Mouse (Mus musculus): Measurements from ENCODE around the gene Glb1. TPM values are rescaled to one million over a fixed set of nuclear protein-coding genes. Genes with fewer than 3 reads are reported as not detected.
A peak's percentile ranks its signal among the peaks of the same experiment; 100 is the strongest.

Glb1 gene
- total RNA-seq, 1 experiment from 2014 or later: 10.7 TPM

- no peak for ATAC-seq (replicated peaks; ENCODE audit: insufficient number of reproducible peaks, low FRiP score, low TSS enrichment, poor library complexity, severe bottlenecking)
Observed at GRCm38 (mm10) chr9:114477019-114477418, 76.1 kb downstream of the Glb1 start.

GRCm38 (mm10) chr9:114480940-114481339 lies 80.1 kb downstream of the Glb1 start:
- ATAC-seq (replicated peaks; ENCODE audit: insufficient number of reproducible peaks, low FRiP score, low TSS enrichment, poor library complexity, severe bottlenecking): no peak

- no peak for ATAC-seq (replicated peaks; ENCODE audit: insufficient number of reproducible peaks, low FRiP score, low TSS enrichment, poor library complexity, severe bottlenecking)
Observed at GRCm38 (mm10) chr9:114484771-114485170, 83.9 kb downstream of the Glb1 start.

GRCm38 (mm10) chr9:114486808-114487207 lies 85.9 kb downstream of the Glb1 start:
- ATAC-seq (replicated peaks; ENCODE audit: insufficient number of reproducible peaks, low FRiP score, low TSS enrichment, poor library complexity, severe bottlenecking): no peak

GRCm38 (mm10) chr9:114487481-114488258 lies 86.8 kb downstream of the Glb1 start:
- no peak for ATAC-seq (replicated peaks; ENCODE audit: insufficient number of reproducible peaks, low FRiP score, low TSS enrichment, poor library complexity, severe bottlenecking)

GRCm38 (mm10) chr9:114496469-114496868 lies 95.6 kb downstream of the Glb1 start:
- ATAC-seq (replicated peaks; ENCODE audit: insufficient number of reproducible peaks, low FRiP score, low TSS enrichment, poor library complexity, severe bottlenecking): no peak

GRCm38 (mm10) chr9:114498218-114498617 lies 97.3 kb downstream of the Glb1 start:
- peak; percentile 61; the same call in 1 of the 2 replicates for ATAC-seq (replicated peaks; ENCODE audit: insufficient number of reproducible peaks, low FRiP score, low TSS enrichment, poor library complexity, severe bottlenecking)

- no peak for ATAC-seq (replicated peaks; ENCODE audit: insufficient number of reproducible peaks, low FRiP score, low TSS enrichment, poor library complexity, severe bottlenecking)
Observed at GRCm38 (mm10) chr9:114499783-114500515, 99.1 kb downstream of the Glb1 start.

GRCm38 (mm10) chr9:114501111-114501510 lies 100.2 kb downstream of the Glb1 start:
- no peak for ATAC-seq (replicated peaks; ENCODE audit: insufficient number of reproducible peaks, low FRiP score, low TSS enrichment, poor library complexity, severe bottlenecking)

- no peak for ATAC-seq (replicated peaks; ENCODE audit: insufficient number of reproducible peaks, low FRiP score, low TSS enrichment, poor library complexity, severe bottlenecking)
Observed at GRCm38 (mm10) chr9:114501913-114502312, 101.0 kb downstream of the Glb1 start.

GRCm38 (mm10) chr9:114502711-114503427 lies 102.0 kb downstream of the Glb1 start:
- ATAC-seq (replicated peaks; ENCODE audit: insufficient number of reproducible peaks, low FRiP score, low TSS enrichment, poor library complexity, severe bottlenecking): no peak

GRCm38 (mm10) chr9:114504816-114505215 lies 103.9 kb downstream of the Glb1 start, which contains the start of gene Ccr4:
Gene Ccr4 (minus strand): TSS chr9:114504916.
- no peak for ATAC-seq (replicated peaks; ENCODE audit: insufficient number of reproducible peaks, low FRiP score, low TSS enrichment, poor library complexity, severe bottlenecking)

- no peak for ATAC-seq (replicated peaks; ENCODE audit: insufficient number of reproducible peaks, low FRiP score, low TSS enrichment, poor library complexity, severe bottlenecking)
Observed at GRCm38 (mm10) chr9:114506564-114506963, 105.7 kb downstream of the Glb1 start.

- ATAC-seq (replicated peaks; ENCODE audit: insufficient number of reproducible peaks, low FRiP score, low TSS enrichment, poor library complexity, severe bottlenecking): no peak
Observed at GRCm38 (mm10) chr9:114507421-114507820, 106.5 kb downstream of the Glb1 start.

- no peak for ATAC-seq (replicated peaks; ENCODE audit: insufficient number of reproducible peaks, low FRiP score, low TSS enrichment, poor library complexity, severe bottlenecking)
Observed at GRCm38 (mm10) chr9:114509785-114510184, 108.9 kb downstream of the Glb1 start.

GRCm38 (mm10) chr9:114512831-114513230 lies 112.0 kb downstream of the Glb1 start:
- ATAC-seq (replicated peaks; ENCODE audit: insufficient number of reproducible peaks, low FRiP score, low TSS enrichment, poor library complexity, severe bottlenecking): no peak

- no peak for ATAC-seq (replicated peaks; ENCODE audit: insufficient number of reproducible peaks, low FRiP score, low TSS enrichment, poor library complexity, severe bottlenecking)
Observed at GRCm38 (mm10) chr9:114515364-114515763, 114.5 kb downstream of the Glb1 start, which contains the start of gene C130032M10Rik. Gene C130032M10Rik (plus strand): TSS chr9:114515697.

- no peak for ATAC-seq (replicated peaks; ENCODE audit: insufficient number of reproducible peaks, low FRiP score, low TSS enrichment, poor library complexity, severe bottlenecking)
Observed at GRCm38 (mm10) chr9:114517924-114518497, 117.1 kb downstream of the Glb1 start.
